Comparison of ENCODE assay signal across 8 mouse cellular contexts in the genomic region with DNA sequence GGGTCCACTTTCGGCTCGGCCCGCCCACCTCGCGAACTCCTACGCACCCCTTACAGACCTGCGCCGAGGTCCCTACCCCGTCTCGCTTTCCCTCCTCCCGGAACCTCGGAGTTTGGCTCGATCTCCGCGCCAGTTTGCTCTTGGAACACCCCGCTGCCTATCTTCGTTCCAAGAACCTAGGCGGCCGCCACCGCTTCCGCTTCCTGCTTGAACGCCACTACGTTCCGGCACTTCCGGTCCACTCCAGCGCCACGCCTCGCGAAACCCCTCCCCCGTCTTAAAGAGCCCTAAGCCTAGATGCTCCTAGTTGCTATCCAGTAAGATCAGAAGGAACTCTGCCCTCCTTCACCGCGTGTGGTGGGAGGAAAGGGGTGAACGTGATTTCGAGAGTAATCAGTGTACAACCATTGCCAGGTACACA. TPM values are rescaled to one million over a fixed set of nuclear protein-coding genes. Genes with fewer than 3 reads are reported as not detected.
DNase-seq lines count a peak whose midpoint lies in the region; ATAC-seq and TF ChIP-seq lines count a peak whose summit lies in the region.

Gene 2310011J03Rik (minus strand): TSS at position 198 of the 421 bp plus-strand sequence.

- in situ Hi-C loops in ES-E14 (cut with MboI; ENCODE audit: low sequenced_read_pairs in 2 of 2, unreplicated experiment in 2 of 2): no loop called here

- no peaks in the 10 kb centered on the region for H3K27me3 ChIP-seq in forebrain, postnatal 0 days (ENCODE audit: insufficient read depth, low read length)
- H3K27me3 ChIP-seq in lung, embryonic 15.5 days: peaks cover 24% of the 10 kb centered on the region

- H3K4me1 ChIP-seq in ES-E14 (ENCODE audit: control insufficient read depth in 2 of 2, insufficient read depth in 2 of 2, low read length in 2 of 2, poor library complexity in 1 of 2): peaks cover 0 to 23% of the 10 kb centered on the region in 2 experiments; a peak in 1 of 4 replicates
- peaks cover 3% of the 10 kb centered on the region; the same call in 1 of the 2 replicates for H3K4me1 ChIP-seq in forebrain, postnatal 0 days (ENCODE audit: insufficient read depth)
- peaks cover 38% of the 10 kb centered on the region for H3K4me1 ChIP-seq in lung, embryonic 15.5 days

- peak within 1 kb of the TSS; percentile 28; the same call in 1 of the 2 replicates for H3K27ac ChIP-seq in ES-E14 (ENCODE audit: insufficient read depth, low read depth, low read length, poor library complexity, severe bottlenecking)
- peak within 1 kb of the TSS; percentile 72 for H3K27ac ChIP-seq in forebrain, postnatal 0 days (ENCODE audit: low read depth, low read length)
- H3K27ac ChIP-seq in lung, embryonic 15.5 days: peak within 1 kb of the TSS; percentile 82

- peak; percentile 86 for DNase-seq in ES-E14 (ENCODE audit: low read depth, low spot score)
- peak; percentile 90 to 95 for DNase-seq in cerebellum, adult 18-20 months
- peak; percentile 93 for DNase-seq in forebrain, postnatal 0 days
- peak; percentile 93 for DNase-seq in heart, postnatal 4 days
- peak; percentile 87 to 88 for DNase-seq in layer of hippocampus, adult 8-10 months (ENCODE audit: low spot score in 2 of 2)
- peak; percentile 83 for DNase-seq in ovary, adult 18-20 months (ENCODE audit: low spot score)
- peak; percentile 92 for DNase-seq in thymus, postnatal 0 days (ENCODE audit: low spot score)

- H3K36me3 ChIP-seq in ES-E14 (ENCODE audit: control insufficient read depth, insufficient read depth, low read length, poor library complexity, severe bottlenecking): peaks cover 7% of the 10 kb centered on the region; the same call in 1 of the 2 replicates
- H3K36me3 ChIP-seq in forebrain, postnatal 0 days (ENCODE audit: insufficient read depth): peaks cover 32% of the 10 kb centered on the region
- 0 out of 2 replicates have a peak, but pooled peaks cover 6% of the 10 kb centered on the region for H3K36me3 ChIP-seq in lung, embryonic 15.5 days

- peak; percentile 79 for ATAC-seq in forebrain, postnatal 0 days
- peak; percentile 53 for ATAC-seq in lung, embryonic 15.5 days (ENCODE audit: borderline replicate concordance, extremely low read depth, low FRiP score, low TSS enrichment)

- no peak for TF ChIP-seq CTCF in forebrain, postnatal 0 days (IDR thresholded peaks at IDR 0.05; ENCODE audit: low read depth)

- WGBS in forebrain, postnatal 0 days: under 1% methylated on average over 34 of the region's 34 CpGs
- WGBS in lung, embryonic 15.5 days: 0% methylated on average over 34 of the region's 34 CpGs

- H3K4me3 ChIP-seq in ES-E14 (ENCODE audit: insufficient read depth in 1 of 2, low read depth in 1 of 2, low read length in 2 of 2, poor library complexity in 1 of 2, severe bottlenecking in 1 of 2): peak within 1 kb of the TSS; percentile 73 to 94
- H3K4me3 ChIP-seq in forebrain, postnatal 0 days (ENCODE audit: low read depth, low read length): peak within 1 kb of the TSS; percentile 62
- peak within 1 kb of the TSS; percentile 94 for H3K4me3 ChIP-seq in lung, embryonic 15.5 days

- H3K9ac ChIP-seq in ES-E14 (ENCODE audit: insufficient read depth, low read depth, low read length, poor library complexity, severe bottlenecking): peak within 1 kb of the TSS; percentile 77
- peak within 1 kb of the TSS; percentile 57 for H3K9ac ChIP-seq in forebrain, postnatal 0 days
- peak within 1 kb of the TSS; percentile 88 for H3K9ac ChIP-seq in lung, embryonic 15.5 days

- H3K9me3 ChIP-seq in ES-E14 (ENCODE audit: control insufficient read depth, insufficient read depth, low read depth, low read length): no peaks in the 10 kb centered on the region
- H3K9me3 ChIP-seq in forebrain, postnatal 0 days (ENCODE audit: low read length): no peaks in the 10 kb centered on the region
- H3K9me3 ChIP-seq in lung, embryonic 15.5 days: no peaks in the 10 kb centered on the region

- H3K4me2 ChIP-seq in forebrain, postnatal 0 days (ENCODE audit: low read depth): peak within 1 kb of the TSS; percentile 89
- H3K4me2 ChIP-seq in lung, embryonic 15.5 days: peak within 1 kb of the TSS; percentile 80

TF ChIP-seq in ES-E14, 5 proteins besides CTCF, POLR2A, EP300 and RAD21:
- TF ChIP-seq ZC3H11A (IDR thresholded peaks at IDR 0.05; ENCODE audit: borderline replicate concordance, low read depth, low read length) (no peak), MAFK (IDR thresholded peaks at IDR 0.05; ENCODE audit: insufficient read depth, low read depth, low read length) (no peak), HCFC1 (IDR thresholded peaks at IDR 0.05; ENCODE audit: borderline replicate concordance, insufficient read depth, low read length) (no peak), CHD2 (IDR thresholded peaks at IDR 0.05; ENCODE audit: low read depth, low read length) (no peak), ZNF384 (IDR thresholded peaks at IDR 0.05; ENCODE audit: low read depth, low read length) (no peak)

RNA-seq across cellular contexts. Expression of gene 2310011J03Rik, which starts in this region (rescaled TPM):
- total RNA-seq in ES-E14 (2012; rRNA removed): 29.6 and 33.4 TPM in 2 replicates
- total RNA-seq in forebrain, postnatal 0 days (2014; rRNA removed): 19.2 and 22.8 TPM in 2 replicates
- 32.4 and 35.6 TPM in 2 replicates for polyA plus RNA-seq in forebrain, postnatal 0 days (2015; fragmentation: Nextera tagmentation; extraction: Ambion mirVana)
- total RNA-seq in heart, postnatal 4 days (2021): 10 to 100 TPM; 16.9 TPM
- total RNA-seq in layer of hippocampus, adult 8-10 months (2022): 10 to 100 TPM; 20.4 to 27.1 (median 23.3) TPM
- 47.7 and 51.9 TPM in 2 replicates for polyA plus RNA-seq in lung, embryonic 15.5 days (2015; fragmentation: Nextera tagmentation; extraction: Ambion mirVana)
- 72.7 and 81.1 TPM in 2 replicates for polyA plus RNA-seq in thymus, postnatal 0 days (2015; fragmentation: Nextera tagmentation; extraction: Ambion mirVana)

Comparison
In these comparisons a context has a peak if more than half of its experiments do, and no peak if none do; other contexts are left out.
1. Peak in every context shown above with its lines: DNase-seq, ATAC-seq, H3K4me3 ChIP-seq and H3K27ac ChIP-seq.
2. H3K27ac ChIP-seq: peak in every context shown above with its lines; median percentile 82 in lung, embryonic 15.5 days; 72 in forebrain, postnatal 0 days; 28 in ES-E14.